Mouse (Mus musculus): ENCODE results near the gene Mogat2.

Mogat2 gene

DNA sequence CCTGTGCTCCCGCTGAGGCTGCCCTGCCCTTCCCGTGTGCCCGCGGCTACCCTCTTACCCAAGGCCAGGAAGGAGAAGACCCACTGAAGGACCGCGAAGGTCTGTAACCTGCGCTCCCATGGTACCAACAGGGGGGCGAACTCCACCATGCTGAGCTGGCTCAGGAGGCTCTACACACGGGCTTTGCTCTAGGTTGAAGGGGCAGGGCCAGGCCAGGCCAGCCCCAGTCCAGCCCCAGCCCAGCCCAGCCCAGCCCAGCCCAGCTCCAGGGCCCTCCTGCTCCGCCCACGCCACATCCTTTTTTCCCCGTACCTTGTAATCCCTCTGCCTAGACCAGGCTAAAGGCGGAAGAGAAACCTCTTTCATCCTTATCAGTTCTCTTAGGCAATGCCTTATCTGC, at the start of gene Mogat2:
TSS of gene Mogat2 (minus strand) at position 203 of the 400 bp plus-strand sequence.
- peak; percentile 78 for DNase-seq (ENCODE audit: low spot score)

- DNase-seq (ENCODE audit: low spot score), result peak; percentile 78
Measured at GRCm38 (mm10) chr7:99287287-99287686, 48.9 kb upstream of the Mogat2 start.

- no peak for DNase-seq (ENCODE audit: low spot score)
Measured at GRCm38 (mm10) chr7:99279586-99279985, 41.2 kb upstream of the Mogat2 start.

- no peak for DNase-seq (ENCODE audit: low spot score)
Measured at GRCm38 (mm10) chr7:99278309-99278708, 39.9 kb upstream of the Mogat2 start.

DNA sequence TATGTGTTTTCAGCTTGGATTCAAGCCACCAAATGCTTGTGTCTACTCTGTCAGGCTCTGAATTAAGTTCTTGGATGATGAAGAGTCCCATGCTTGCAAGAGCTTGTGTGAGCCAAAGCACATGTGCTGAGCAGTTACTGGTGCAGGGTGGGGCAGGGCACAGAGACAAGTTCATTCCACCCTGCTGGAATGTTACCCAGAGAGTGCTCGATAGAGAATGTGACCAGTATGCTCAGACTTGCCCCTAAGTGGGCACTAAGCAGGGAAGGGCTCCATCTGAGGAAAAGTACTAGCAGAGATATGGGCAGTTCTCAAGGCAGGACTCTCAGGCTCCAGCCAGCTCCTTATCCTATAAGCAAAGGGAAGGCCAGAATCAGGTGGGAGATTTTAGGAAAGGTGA, 38.3 kb upstream of the Mogat2 start:
- DNase-seq (ENCODE audit: low spot score), result no peak

GRCm38 (mm10) chr7:99275131-99275530, 36.7 kb upstream of the Mogat2 start:
- DNase-seq (ENCODE audit: low spot score), result no peak

GRCm38 (mm10) chr7:99271630-99272029, 33.2 kb upstream of the Mogat2 start:
- no peak for DNase-seq (ENCODE audit: low spot score)

DNA sequence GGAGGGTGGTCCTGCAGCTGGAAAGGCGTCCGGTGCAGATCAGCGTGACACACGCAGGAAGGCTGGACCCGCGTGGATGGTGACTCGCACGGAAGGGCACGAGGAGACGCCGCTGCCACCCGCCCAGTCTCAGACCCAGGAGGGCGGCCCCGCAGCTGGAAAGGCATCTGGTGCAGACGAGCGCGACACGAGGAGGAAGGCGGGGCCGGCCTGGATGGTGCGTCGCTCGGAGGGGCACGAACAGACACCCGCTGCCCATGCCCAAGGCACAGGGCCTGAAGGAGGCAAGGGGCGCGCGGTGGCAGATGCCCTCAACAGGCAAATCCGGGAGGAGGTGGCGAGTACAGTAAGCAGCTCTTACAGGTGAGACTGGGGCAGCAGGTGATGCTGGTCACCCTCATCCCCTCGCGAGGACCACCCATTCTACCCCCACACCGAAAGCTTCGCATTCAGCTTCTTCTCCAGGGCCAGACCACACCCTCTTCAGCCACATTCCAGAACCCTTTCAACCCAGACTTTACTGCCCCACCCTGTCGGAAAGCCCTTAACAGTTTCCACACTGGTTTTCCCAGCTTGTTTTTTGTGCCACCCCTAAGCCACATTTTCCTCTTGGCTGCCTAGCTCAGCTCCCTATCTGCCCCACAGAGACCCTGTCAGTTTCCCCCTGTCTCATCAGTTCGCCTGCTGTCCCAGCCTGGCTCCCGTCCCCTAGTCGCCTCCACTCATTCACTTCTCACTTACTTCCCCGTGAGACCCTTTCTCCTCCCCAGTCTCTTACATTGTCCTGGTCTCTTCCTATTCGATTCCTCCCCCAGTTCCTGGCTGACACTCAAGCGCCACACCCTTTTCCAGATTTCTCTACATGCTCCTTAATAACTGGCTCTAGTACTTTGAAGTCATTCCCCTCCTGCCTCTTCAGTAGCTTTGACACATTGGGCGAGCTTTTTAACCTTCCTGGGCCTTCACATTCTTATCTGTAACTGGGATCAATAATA, 30.8 kb upstream of the Mogat2 start:
- DNase-seq (ENCODE audit: low spot score), result peak; percentile 61

DNA sequence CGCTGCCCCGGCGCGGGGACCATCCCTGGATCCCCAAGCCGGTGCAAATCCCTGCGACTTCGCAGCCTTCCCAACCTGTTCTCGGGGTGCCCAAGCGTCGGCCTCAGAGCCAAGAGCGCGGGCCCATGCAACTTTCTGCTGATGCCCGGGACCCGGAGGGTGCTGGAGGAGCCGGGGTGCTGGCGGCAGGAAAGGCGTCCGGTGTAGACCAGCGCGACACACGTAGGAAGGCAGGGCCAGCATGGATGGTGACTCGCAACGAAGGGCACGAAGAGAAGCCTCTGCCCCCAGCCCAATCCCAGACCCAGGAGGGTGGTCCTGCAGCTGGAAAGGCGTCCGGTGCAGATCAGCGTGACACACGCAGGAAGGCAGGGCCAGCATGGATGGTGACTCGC, 30.1 kb upstream of the Mogat2 start:
- DNase-seq (ENCODE audit: low spot score), result no peak

DNA sequence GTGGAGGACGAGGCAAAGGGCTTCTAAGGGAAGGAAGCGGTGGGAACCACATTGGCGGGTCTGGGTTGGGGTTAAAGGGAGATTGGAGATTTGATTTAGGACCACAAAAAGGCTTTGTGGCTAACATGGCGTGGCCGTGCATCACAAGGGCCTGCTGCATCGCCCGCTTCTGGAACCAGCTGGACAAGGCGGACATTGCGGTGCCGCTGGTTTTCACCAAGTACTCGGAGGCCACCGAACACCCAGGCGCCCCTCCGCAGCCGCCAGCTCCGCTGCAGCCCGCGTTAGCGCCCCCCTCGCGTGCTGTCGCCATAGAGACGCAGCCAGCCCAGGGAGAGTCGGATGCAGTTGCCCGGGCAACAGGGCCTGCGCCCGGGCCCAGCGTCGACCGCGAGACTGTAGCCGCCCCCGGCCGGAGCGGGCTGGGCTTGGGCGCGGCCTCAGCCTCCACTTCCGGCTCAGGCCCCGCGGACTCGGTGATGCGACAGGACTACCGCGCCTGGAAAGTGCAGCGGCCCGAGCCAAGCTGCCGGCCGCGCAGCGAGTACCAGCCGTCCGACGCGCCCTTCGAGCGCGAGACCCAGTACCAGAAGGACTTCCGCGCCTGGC, 29.6 kb upstream of the Mogat2 start:
- peak; percentile 85 for DNase-seq (ENCODE audit: low spot score)

DNA sequence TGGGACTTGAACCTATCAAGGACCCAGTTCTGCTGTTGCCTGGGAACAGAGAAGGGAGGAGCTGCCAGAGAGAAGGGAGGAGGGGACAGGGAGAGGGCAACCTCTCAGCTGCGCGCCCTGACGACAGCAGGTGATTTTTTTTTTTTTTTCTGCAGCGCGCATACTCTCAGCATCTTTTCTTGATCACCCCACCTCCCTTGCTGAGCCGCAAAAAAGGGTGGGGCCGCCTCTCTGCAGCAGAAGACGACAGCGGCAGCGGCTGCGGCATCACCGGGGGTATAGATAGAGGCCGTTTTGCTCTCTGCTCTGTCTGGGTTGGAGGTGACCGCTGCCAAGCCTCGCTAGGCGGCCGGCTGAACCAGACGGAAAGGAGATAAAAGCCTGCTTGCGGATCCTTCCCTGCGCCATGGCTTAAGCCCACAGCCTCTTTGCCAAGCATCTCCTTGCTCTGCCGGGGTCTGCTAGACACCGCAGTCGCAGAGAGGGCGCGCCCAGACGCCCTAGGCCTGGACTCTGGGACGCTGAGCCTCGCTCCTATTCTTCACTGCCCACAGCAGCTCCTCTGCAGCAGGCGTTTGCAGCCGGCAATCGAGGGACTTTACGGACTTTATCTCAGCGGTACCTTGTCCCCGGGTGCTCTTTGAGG, 29.0 kb upstream of the Mogat2 start, which contains the start of gene Map6:
TSS of gene Map6 (plus strand) at position 197 of the 646 bp plus-strand sequence.
- peak; percentile 59 for DNase-seq (ENCODE audit: low spot score)

DNA sequence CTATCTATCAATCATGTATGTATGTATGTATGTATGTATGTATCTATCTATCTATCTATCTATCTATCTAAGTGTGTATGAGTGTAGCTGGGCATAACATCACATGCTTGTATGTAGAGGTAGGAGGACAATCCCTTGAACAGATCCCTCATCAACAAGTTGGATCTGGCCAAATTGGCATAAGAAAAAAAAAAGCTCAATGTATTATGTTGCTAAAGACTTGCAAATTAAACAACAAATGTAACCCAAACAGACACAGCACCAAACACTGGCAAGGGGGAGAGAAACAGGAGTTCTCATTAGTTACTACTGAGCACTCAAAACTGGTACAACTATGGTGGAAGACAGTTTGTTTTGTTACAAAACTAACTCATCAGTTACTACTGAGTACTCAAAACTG, 26.2 kb upstream of the Mogat2 start:
- DNase-seq (ENCODE audit: low spot score), result no peak

- no peak for DNase-seq (ENCODE audit: low spot score)
Measured at GRCm38 (mm10) chr7:99263509-99263908, 25.1 kb upstream of the Mogat2 start.

- DNase-seq (ENCODE audit: low spot score), result peak; percentile 13
Measured at GRCm38 (mm10) chr7:99261900-99262299, 23.5 kb upstream of the Mogat2 start.

GRCm38 (mm10) chr7:99255006-99255405, 16.6 kb upstream of the Mogat2 start:
- no peak for DNase-seq (ENCODE audit: low spot score)

DNA sequence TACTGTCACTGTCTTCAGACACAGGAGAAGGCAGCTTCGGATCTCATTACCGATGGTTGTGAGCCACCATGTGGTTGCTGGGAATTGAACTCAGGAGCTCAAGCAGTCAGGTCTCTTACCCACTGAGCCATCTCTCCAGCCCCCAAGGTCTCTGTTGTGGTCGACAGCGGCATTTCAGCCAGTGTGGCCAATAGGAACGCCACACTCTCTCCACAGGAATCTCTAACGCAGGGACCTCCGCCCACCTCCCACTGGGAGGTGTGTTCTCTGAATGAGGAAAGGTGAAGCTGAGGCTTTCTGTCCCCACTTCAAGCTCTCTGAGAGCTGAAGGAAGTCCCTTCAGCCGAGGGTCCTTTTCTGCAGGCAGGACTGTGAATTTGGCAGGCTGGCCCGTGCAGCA, 12.0 kb upstream of the Mogat2 start:
- no peak for DNase-seq (ENCODE audit: low spot score)

DNA sequence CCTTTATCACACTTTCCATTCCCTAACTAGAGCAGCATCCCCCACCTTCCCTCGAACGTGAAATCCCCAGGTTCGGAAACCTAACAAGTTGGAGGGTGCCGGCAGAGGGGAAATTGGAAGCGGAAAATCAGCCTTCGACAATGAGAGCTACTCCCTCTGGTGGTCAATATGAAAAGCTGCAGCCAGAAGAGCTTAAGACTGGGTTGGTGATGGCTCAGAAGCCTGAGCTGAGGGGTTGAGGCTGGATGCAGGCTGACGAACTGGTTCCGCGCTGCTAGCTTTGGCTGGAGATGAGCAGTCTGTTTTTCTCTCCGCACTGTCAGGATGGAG, 11.1 kb upstream of the Mogat2 start:
- DNase-seq (ENCODE audit: low spot score), result peak; percentile 93

- DNase-seq (ENCODE audit: low spot score), result peak; percentile 52
Measured at GRCm38 (mm10) chr7:99248906-99249581, 10.6 kb upstream of the Mogat2 start.

DNA sequence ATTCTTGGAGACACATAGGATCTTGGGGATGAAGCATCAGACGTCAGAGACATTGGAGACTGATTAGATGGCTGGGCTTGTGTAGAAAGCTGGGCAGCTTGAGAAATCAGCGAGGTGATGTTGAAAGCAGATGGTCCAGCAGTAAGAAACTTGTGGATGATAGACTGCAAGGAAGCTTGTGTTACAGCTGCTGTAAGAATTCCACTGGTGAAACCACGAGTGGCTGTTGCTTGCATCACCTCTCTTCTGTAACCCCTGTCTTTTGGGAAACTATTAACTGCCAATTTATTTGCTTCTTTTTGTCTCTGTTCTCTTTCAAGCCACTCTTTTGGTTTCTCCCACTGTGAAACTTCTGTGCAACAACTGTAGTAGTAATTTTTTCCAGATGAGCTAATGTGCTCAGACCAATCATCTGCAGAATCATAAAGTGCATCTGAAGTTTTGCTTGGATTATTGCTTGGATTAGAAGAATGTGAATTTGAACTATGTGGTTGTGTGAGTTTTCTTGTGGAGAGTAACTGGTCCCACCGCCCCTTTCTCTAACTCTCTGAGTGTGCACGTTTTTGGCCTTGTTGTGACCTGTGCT, 9.8 kb upstream of the Mogat2 start:
- DNase-seq (ENCODE audit: low spot score), result no peak

DNA sequence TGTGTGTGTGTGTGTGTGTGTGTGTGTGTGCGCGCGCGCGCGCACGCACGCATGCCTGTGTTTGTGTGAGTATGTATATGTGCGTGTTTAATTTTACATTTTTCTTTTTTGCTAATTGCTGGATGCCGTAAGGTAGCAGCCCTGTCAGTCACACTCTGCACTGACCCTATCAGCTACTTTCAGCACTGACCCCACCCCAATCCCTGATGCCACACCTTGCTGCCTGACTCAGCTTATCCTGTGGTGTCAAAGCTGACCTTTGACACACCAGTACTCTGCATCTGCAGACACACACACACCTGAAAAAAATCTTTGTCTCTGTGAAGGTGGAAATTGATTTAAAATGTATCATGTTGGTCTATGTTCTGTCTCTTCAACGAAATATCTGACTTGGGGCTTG, 3.7 kb upstream of the Mogat2 start:
- DNase-seq (ENCODE audit: low spot score), result no peak

DNA sequence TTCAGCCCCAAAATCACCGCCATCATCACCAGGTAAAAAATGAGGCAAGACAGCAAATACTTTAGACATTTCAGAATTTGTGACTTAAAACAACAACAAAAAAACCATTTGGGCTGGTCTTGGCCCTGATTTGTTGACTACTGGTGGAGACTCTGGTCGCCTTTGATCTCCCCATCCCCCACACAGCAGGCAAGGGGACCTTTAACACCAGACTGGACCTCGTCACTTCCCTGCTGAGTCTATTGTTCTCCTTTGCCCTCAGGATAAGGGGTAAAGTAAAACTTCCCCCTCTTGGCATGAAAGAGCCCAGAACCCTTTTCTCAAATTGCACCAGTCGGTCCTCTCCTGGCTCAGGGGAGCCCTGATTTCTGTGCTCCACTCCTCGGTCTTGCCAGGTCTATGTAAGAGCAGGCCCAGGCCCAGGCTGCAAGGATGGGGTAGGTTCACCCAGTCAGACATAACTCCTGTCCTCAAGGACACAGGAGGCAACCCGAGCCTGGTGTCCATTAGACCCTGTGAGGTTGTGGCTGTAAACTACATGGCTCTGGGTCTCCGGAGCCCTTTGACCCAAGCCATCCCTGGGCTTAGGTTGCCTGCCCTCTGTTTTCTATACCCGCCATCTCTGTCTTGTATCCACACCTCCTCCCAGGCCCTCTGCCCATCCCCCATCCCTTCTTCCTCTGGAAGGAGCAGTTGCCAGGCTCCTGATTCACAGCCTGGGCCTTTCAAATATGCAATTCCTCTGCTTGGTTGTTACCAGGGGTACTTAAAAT, 1.3 kb downstream of the Mogat2 start:
- DNase-seq (ENCODE audit: low spot score), result peak; percentile 78
